Mouse (Mus musculus): ENCODE results near the gene Acbd4. TPM values are rescaled to one million over a fixed set of nuclear protein-coding genes. Genes with fewer than 3 reads are reported as not detected.

Gene Acbd4
- polyA plus RNA-seq, 1 experiment = 46.5 TPM

DNA sequence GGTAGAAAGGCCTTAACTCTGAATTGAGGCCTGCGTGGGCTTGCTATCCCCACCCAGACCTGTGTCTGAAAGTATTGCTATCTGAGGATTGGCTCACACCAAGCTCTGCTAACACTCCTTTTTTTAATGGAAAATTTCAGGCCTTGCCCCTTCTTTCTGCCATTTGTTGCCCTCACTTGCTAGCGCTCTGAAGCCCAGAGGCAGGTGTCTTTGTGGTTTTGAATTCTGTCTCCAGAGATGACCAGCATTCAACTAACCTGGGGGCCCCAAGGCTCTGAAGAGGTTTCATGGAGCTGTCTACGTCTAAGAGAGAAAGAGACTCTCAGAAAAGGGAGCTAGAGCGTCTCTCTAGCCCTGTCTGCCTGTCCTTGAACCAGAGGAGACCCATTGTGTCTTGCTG lies 33.2 kb upstream of the Acbd4 start:
- DNase-seq = no peak
- TF ChIP-seq POLR2A (IDR thresholded peaks at IDR 0.05; ENCODE audit: borderline replicate concordance, extremely low read depth, low read depth, low read length) (no peak), CTCF (IDR thresholded peaks at IDR 0.05; ENCODE audit: insufficient read depth, low read length) (no peak)
- 90% methylated on average over 4 of the region's 4 CpGs for whole genome bisulfite sequencing
- H3K4me3 ChIP-seq (replicated peaks; ENCODE audit: extremely low read depth, low read depth, low read length) = no peak overlapping the region
- peaks cover 3% of the 10 kb centered on the region for H3K4me1 ChIP-seq (ENCODE audit: control insufficient read depth, insufficient read depth, low read length)

DNA sequence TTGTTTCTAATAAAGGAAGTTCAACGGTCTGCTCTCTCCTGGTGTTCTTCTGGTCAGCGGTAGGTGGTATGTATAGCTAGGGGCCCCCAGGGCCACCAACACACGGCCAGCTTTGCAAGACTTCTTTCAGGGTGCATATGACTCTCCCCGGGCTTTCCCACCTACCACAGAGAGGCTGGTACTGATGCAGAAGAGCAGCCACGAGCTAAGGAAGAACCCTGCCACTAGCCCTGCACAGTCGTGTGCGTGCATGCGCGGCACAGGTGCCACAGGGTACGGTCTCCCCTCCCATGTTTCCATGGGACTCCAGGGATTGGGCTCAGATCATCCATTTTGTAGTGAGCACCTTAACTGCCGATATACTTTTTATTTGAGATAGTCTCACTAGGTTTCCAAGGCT lies 32.6 kb upstream of the Acbd4 start:
- WGBS = 92% methylated on average over 11 of the region's 11 CpGs
- Histone ChIP-seq H3K4me3 (replicated peaks; ENCODE audit: extremely low read depth, low read depth, low read length) (no peak overlapping the region), H3K4me1 (ENCODE audit: control insufficient read depth, insufficient read depth, low read length) (peaks cover 3% of the 10 kb centered on the region)
- no peak for DNase-seq
- TF ChIP-seq POLR2A (IDR thresholded peaks at IDR 0.05; ENCODE audit: borderline replicate concordance, extremely low read depth, low read depth, low read length) (no peak), CTCF (IDR thresholded peaks at IDR 0.05; ENCODE audit: insufficient read depth, low read length) (no peak)

- DNase-seq = no peak
- H3K4me1 ChIP-seq (ENCODE audit: control insufficient read depth, insufficient read depth, low read length) = peaks cover 3% of the 10 kb centered on the region
- no peak overlapping the region for H3K4me3 ChIP-seq (replicated peaks; ENCODE audit: extremely low read depth, low read depth, low read length)
- no peak for TF ChIP-seq POLR2A (IDR thresholded peaks at IDR 0.05; ENCODE audit: borderline replicate concordance, extremely low read depth, low read depth, low read length)
- no peak for TF ChIP-seq CTCF (IDR thresholded peaks at IDR 0.05; ENCODE audit: insufficient read depth, low read length)
- 94% methylated on average over 2 of the region's 2 CpGs for WGBS
These were observed 31.8 kb upstream of the Acbd4 start for GRCm38 (mm10) chr11:103069731-103070130.

- Histone ChIP-seq H3K4me1 (ENCODE audit: control insufficient read depth, insufficient read depth, low read length) (peaks cover 3% of the 10 kb centered on the region), H3K4me3 (replicated peaks; ENCODE audit: extremely low read depth, low read depth, low read length) (no peak overlapping the region)
- TF ChIP-seq CTCF (IDR thresholded peaks at IDR 0.05; ENCODE audit: insufficient read depth, low read length) (no peak), POLR2A (IDR thresholded peaks at IDR 0.05; ENCODE audit: borderline replicate concordance, extremely low read depth, low read depth, low read length) (no peak)
- WGBS = 93% methylated on average over 10 of the region's 10 CpGs
- no peak for DNase-seq
These were observed 31.1 kb upstream of the Acbd4 start for GRCm38 (mm10) chr11:103070322-103070880.

- TF ChIP-seq POLR2A (IDR thresholded peaks at IDR 0.05; ENCODE audit: borderline replicate concordance, extremely low read depth, low read depth, low read length) (no peak), CTCF (IDR thresholded peaks at IDR 0.05; ENCODE audit: insufficient read depth, low read length) (no peak)
- H3K4me3 ChIP-seq (replicated peaks; ENCODE audit: extremely low read depth, low read depth, low read length) = no peak overlapping the region
- DNase-seq = no peak
- WGBS = 84% methylated on average over 7 of the region's 7 CpGs
- H3K4me1 ChIP-seq (ENCODE audit: control insufficient read depth, insufficient read depth, low read length) = no peaks in the 10 kb centered on the region
These were observed 27.8 kb upstream of the Acbd4 start for GRCm38 (mm10) chr11:103073671-103074070.

GRCm38 (mm10) chr11:103074121-103074650 lies 27.3 kb upstream of the Acbd4 start:
- WGBS = 75% methylated on average over 10 of the region's 10 CpGs
- H3K4me1 ChIP-seq (ENCODE audit: control insufficient read depth, insufficient read depth, low read length) = no peaks in the 10 kb centered on the region
- TF ChIP-seq POLR2A (IDR thresholded peaks at IDR 0.05; ENCODE audit: borderline replicate concordance, extremely low read depth, low read depth, low read length) = no peak
- no peak for TF ChIP-seq CTCF (IDR thresholded peaks at IDR 0.05; ENCODE audit: insufficient read depth, low read length)
- DNase-seq = no peak
- H3K4me3 ChIP-seq (replicated peaks; ENCODE audit: extremely low read depth, low read depth, low read length) = no peak overlapping the region

DNA sequence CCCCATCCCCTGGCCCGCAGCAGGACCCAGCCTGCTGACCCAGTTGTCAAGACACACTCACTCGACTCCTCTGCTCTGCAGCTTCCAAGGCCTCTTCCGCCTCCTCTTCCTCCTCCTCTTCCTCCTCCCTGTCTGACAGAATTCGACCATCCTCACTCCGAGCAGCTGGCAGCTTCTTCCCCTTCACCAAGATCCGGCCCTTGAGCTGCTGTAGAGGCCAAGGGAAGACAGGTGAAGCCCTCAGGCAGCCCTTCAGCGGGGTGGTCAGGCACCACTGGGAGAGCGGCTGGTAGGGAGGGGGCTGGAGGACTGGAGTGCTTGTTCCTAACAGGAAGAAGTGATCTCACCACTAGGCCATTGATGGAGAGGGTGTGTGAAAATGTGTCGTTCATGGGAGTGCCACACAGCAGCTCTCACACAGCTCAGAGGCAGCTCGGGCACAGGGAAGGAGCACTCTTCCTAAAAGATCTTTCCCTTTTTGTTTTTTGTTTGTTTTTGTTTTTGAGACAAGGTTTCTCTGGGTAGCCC lies 26.6 kb upstream of the Acbd4 start:
- no peak for DNase-seq
- Histone ChIP-seq H3K4me3 (replicated peaks; ENCODE audit: extremely low read depth, low read depth, low read length) (no peak overlapping the region), H3K4me1 (ENCODE audit: control insufficient read depth, insufficient read depth, low read length) (no peaks in the 10 kb centered on the region)
- TF ChIP-seq CTCF (IDR thresholded peaks at IDR 0.05; ENCODE audit: insufficient read depth, low read length) = no peak
- no peak for TF ChIP-seq POLR2A (IDR thresholded peaks at IDR 0.05; ENCODE audit: borderline replicate concordance, extremely low read depth, low read depth, low read length)
- 26% methylated on average over 10 of the region's 10 CpGs for WGBS

DNA sequence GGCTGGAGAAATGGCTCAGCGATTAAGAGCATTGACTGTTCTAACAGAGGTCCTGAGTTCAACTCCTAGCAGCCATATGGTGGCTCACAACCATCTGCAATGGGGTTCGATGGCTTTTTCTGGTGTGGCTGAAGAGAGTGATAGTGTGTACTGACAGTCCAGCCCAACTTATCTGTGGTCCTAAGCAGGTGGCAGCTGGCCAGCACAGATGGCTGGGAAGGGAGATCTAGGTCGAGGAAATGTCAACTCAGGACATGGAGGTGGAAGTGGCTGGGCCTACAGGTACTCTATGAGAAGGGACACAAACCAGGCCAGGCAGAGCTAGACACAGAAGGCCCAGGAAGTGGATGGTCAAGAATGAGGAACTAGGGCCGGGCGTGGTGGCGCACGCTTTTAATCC lies 25.5 kb upstream of the Acbd4 start:
- no peak for TF ChIP-seq CTCF (IDR thresholded peaks at IDR 0.05; ENCODE audit: insufficient read depth, low read length)
- no peak for TF ChIP-seq POLR2A (IDR thresholded peaks at IDR 0.05; ENCODE audit: borderline replicate concordance, extremely low read depth, low read depth, low read length)
- WGBS = 85% methylated on average over 7 of the region's 7 CpGs
- H3K4me1 ChIP-seq (ENCODE audit: control insufficient read depth, insufficient read depth, low read length) = peaks cover 7% of the 10 kb centered on the region
- DNase-seq = no peak
- H3K4me3 ChIP-seq (replicated peaks; ENCODE audit: extremely low read depth, low read depth, low read length) = no peak overlapping the region

- Histone ChIP-seq H3K4me3 (replicated peaks; ENCODE audit: extremely low read depth, low read depth, low read length) (no peak overlapping the region), H3K4me1 (ENCODE audit: control insufficient read depth, insufficient read depth, low read length) (peaks cover 7% of the 10 kb centered on the region)
- no peak for TF ChIP-seq POLR2A (IDR thresholded peaks at IDR 0.05; ENCODE audit: borderline replicate concordance, extremely low read depth, low read depth, low read length)
- no peak for TF ChIP-seq CTCF (IDR thresholded peaks at IDR 0.05; ENCODE audit: insufficient read depth, low read length)
- 84% methylated on average over 8 of the region's 8 CpGs for WGBS
- DNase-seq = no peak
These were observed 24.9 kb upstream of the Acbd4 start for GRCm38 (mm10) chr11:103076581-103076980.

GRCm38 (mm10) chr11:103078131-103078530 lies 23.4 kb upstream of the Acbd4 start:
- Histone ChIP-seq H3K4me3 (replicated peaks; ENCODE audit: extremely low read depth, low read depth, low read length) (no peak overlapping the region), H3K4me1 (ENCODE audit: control insufficient read depth, insufficient read depth, low read length) (peaks cover 7% of the 10 kb centered on the region)
- no peak for DNase-seq
- TF ChIP-seq POLR2A (IDR thresholded peaks at IDR 0.05; ENCODE audit: borderline replicate concordance, extremely low read depth, low read depth, low read length) (no peak), CTCF (IDR thresholded peaks at IDR 0.05; ENCODE audit: insufficient read depth, low read length) (no peak)
- 78% methylated on average over 11 of the region's 11 CpGs for WGBS
